Mouse (Mus musculus): ENCODE results near the gene Usp5. TPM values are rescaled to one million over a fixed set of nuclear protein-coding genes. Genes with fewer than 3 reads are reported as not detected.
A peak's percentile ranks its signal among the peaks of the same experiment; 100 is the strongest.

The Usp5 gene
- polyA plus RNA-seq, 1 experiment = 162 TPM

GRCm38 (mm10) chr6:124769101-124769765 is 60.1 kb downstream of the Usp5 start, which contains the start of gene Eno2:
TSS of gene Eno2 (minus strand) at chr6:124769673.
- TF ChIP-seq CTCF (IDR thresholded peaks at IDR 0.05; ENCODE audit: borderline replicate concordance, extremely low read depth, insufficient read depth, insufficient read length) = no peak
- peak; percentile 22; the same call in 1 of the 2 replicates for TF ChIP-seq POLR2A (IDR thresholded peaks at IDR 0.05; ENCODE audit: borderline replicate concordance, extremely low read depth, insufficient read depth, insufficient read length, poor library complexity, severe bottlenecking)
- peak; percentile 88 for DNase-seq (ENCODE audit: low read depth)

- TF ChIP-seq CTCF (IDR thresholded peaks at IDR 0.05; ENCODE audit: borderline replicate concordance, extremely low read depth, insufficient read depth, insufficient read length) = no peak
- TF ChIP-seq POLR2A (IDR thresholded peaks at IDR 0.05; ENCODE audit: borderline replicate concordance, extremely low read depth, insufficient read depth, insufficient read length, poor library complexity, severe bottlenecking) = no peak
Measured at GRCm38 (mm10) chr6:124768704-124769044, 60.6 kb downstream of the Usp5 start.

GRCm38 (mm10) chr6:124767920-124768703 is 61.2 kb downstream of the Usp5 start:
- peak; percentile 45 for DNase-seq (ENCODE audit: low read depth)
- TF ChIP-seq POLR2A (IDR thresholded peaks at IDR 0.05; ENCODE audit: borderline replicate concordance, extremely low read depth, insufficient read depth, insufficient read length, poor library complexity, severe bottlenecking) (no peak), CTCF (IDR thresholded peaks at IDR 0.05; ENCODE audit: borderline replicate concordance, extremely low read depth, insufficient read depth, insufficient read length) (no peak)

More at GRCm38 (mm10) chr6:124768704-124769044, 60.6 kb downstream of the Usp5 start:
- DNase-seq (ENCODE audit: low read depth) = no peak

- DNase-seq (ENCODE audit: low read depth) = no peak
- TF ChIP-seq POLR2A (IDR thresholded peaks at IDR 0.05; ENCODE audit: borderline replicate concordance, extremely low read depth, insufficient read depth, insufficient read length, poor library complexity, severe bottlenecking) (no peak), CTCF (IDR thresholded peaks at IDR 0.05; ENCODE audit: borderline replicate concordance, extremely low read depth, insufficient read depth, insufficient read length) (no peak)
Measured at GRCm38 (mm10) chr6:124767536-124767919, 61.8 kb downstream of the Usp5 start.

GRCm38 (mm10) chr6:124765951-124766350 is 63.3 kb downstream of the Usp5 start:
- DNase-seq (ENCODE audit: low read depth) = no peak

More at GRCm38 (mm10) chr6:124765951-124766350, 63.3 kb downstream of the Usp5 start:
- TF ChIP-seq CTCF (IDR thresholded peaks at IDR 0.05; ENCODE audit: borderline replicate concordance, extremely low read depth, insufficient read depth, insufficient read length) (no peak), POLR2A (IDR thresholded peaks at IDR 0.05; ENCODE audit: borderline replicate concordance, extremely low read depth, insufficient read depth, insufficient read length, poor library complexity, severe bottlenecking) (no peak)

Other genes starting within 250 kb of the Usp5 start
- gene C1s2, start 193.4 kb downstream of the Usp5 start, polyA plus RNA-seq (2012; rRNA removed) = 0.31 and 0.32 TPM in 2 replicates
- 54.8 and 58.7 TPM in 2 replicates for gene Lpcat3, start 166.5 kb downstream of the Usp5 start, polyA plus RNA-seq (2012; rRNA removed)
- gene Emg1, start 117.3 kb downstream of the Usp5 start, polyA plus RNA-seq (2012; rRNA removed) = 95.2 and 132 TPM in 2 replicates
- gene Phb2, start 117.1 kb downstream of the Usp5 start, polyA plus RNA-seq (2012; rRNA removed) = 168 and 174 TPM in 2 replicates
- gene Ptpn6, start 90.8 kb downstream of the Usp5 start, polyA plus RNA-seq (2012; rRNA removed) = 2.6 and 2.9 TPM in 2 replicates
- gene Grcc10, start 88.1 kb downstream of the Usp5 start, polyA plus RNA-seq (2012; rRNA removed) = 429 and 583 TPM in 2 replicates
- gene Gm45234, start 73.5 kb downstream of the Usp5 start, polyA plus RNA-seq (2012; rRNA removed) = not detected in 2 replicates
- gene Atn1, start 73.0 kb downstream of the Usp5 start, polyA plus RNA-seq (2012; rRNA removed) = 62.8 and 136 TPM in 2 replicates
- gene Eno2, start 59.8 kb downstream of the Usp5 start, polyA plus RNA-seq (2012; rRNA removed) = 48.6 and 69.6 TPM in 2 replicates
- gene Lrrc23, start 49.8 kb downstream of the Usp5 start, polyA plus RNA-seq (2012; rRNA removed) = 5.6 and 8.7 TPM in 2 replicates
- gene Spsb2, start 20.8 kb downstream of the Usp5 start, polyA plus RNA-seq (2012; rRNA removed) = 5.3 and 5.7 TPM in 2 replicates
- gene Tpi1, start 15.2 kb downstream of the Usp5 start, polyA plus RNA-seq (2012; rRNA removed) = 318 and 333 TPM in 2 replicates
- gene Cdca3, start 63 bp upstream of the Usp5 start, polyA plus RNA-seq (2012; rRNA removed) = 49.5 and 122 TPM in 2 replicates
- gene Gnb3, start 10.8 kb upstream of the Usp5 start, polyA plus RNA-seq (2012; rRNA removed) = 1.9 and 2.6 TPM in 2 replicates
- 123 and 173 TPM in 2 replicates for gene P3h3, start 28.3 kb upstream of the Usp5 start, polyA plus RNA-seq (2012; rRNA removed)
- gene Gpr162, start 34.5 kb upstream of the Usp5 start, polyA plus RNA-seq (2012; rRNA removed) = 107 and 117 TPM in 2 replicates
- 0.09 and 0.14 TPM in 2 replicates for gene Cd4, start 58.7 kb upstream of the Usp5 start, polyA plus RNA-seq (2012; rRNA removed)
- gene Lag3, start 82.2 kb upstream of the Usp5 start, polyA plus RNA-seq (2012; rRNA removed) = 3.8 and 4.5 TPM in 2 replicates
- 2,630 and 3,258 TPM in 2 replicates for gene Ptms, start 90.6 kb upstream of the Usp5 start, polyA plus RNA-seq (2012; rRNA removed)
- 551 and 626 TPM in 2 replicates for gene Mlf2, start 101.9 kb upstream of the Usp5 start, polyA plus RNA-seq (2012; rRNA removed)
- 130 and 170 TPM in 2 replicates for gene Cops7a, start 136.1 kb upstream of the Usp5 start, polyA plus RNA-seq (2012; rRNA removed)
- 49.8 and 68.1 TPM in 2 replicates for gene Pianp, start 167.2 kb upstream of the Usp5 start, polyA plus RNA-seq (2012; rRNA removed)
- 107 and 118 TPM in 2 replicates for gene Zfp384, start 179.7 kb upstream of the Usp5 start, polyA plus RNA-seq (2012; rRNA removed)
- gene Ing4, start 210.3 kb upstream of the Usp5 start, polyA plus RNA-seq (2012; rRNA removed) = 127 and 169 TPM in 2 replicates
- 29.5 and 32.6 TPM in 2 replicates for gene Acrbp, start 220.2 kb upstream of the Usp5 start, polyA plus RNA-seq (2012; rRNA removed)
- gene Lpar5, start 238.4 kb upstream of the Usp5 start, polyA plus RNA-seq (2012; rRNA removed) = 1.0 and 1.2 TPM in 2 replicates

Data from brain, embryonic 14.5 days (tissue).